Mouse (Mus musculus): ENCODE results near the gene Amacr. TPM values are rescaled to one million over a fixed set of nuclear protein-coding genes. Genes with fewer than 3 reads are reported as not detected.

Amacr gene
- 7.9 and 11.0 TPM in 2 replicates for polyA plus RNA-seq (2015; fragmentation: Nextera tagmentation; extraction: Ambion mirVana)

- peak; percentile 100 for ATAC-seq (replicated peaks)
- Histone ChIP-seq H3K4me3 (peak within 1 kb of the TSS; percentile 85), H3K9ac (replicated peaks) (peak within 1 kb of the TSS; percentile 82), H3K36me3 (no peaks in the 10 kb centered on the region), H3K4me1 (peaks cover 9% of the 10 kb centered on the region), H3K4me2 (replicated peaks) (peak within 1 kb of the TSS; percentile 68), H3K9me3 (no peaks in the 10 kb centered on the region), H3K27ac (replicated peaks) (peak within 1 kb of the TSS; percentile 89), H3K27me3 (no peaks in the 10 kb centered on the region)
- WGBS: under 1% methylated on average over 51 of the region's 52 CpGs
These were observed at the start of gene Amacr for GRCm38 (mm10) chr15:10981377-10982063. Amacr (plus strand) TSS chr15:10981756.

- 79% methylated on average over 1 of the region's 1 CpGs for WGBS
- Histone ChIP-seq H3K4me3 (no peak overlapping the region), H3K27ac (replicated peaks) (no peak overlapping the region), H3K9me3 (no peaks in the 10 kb centered on the region), H3K4me2 (replicated peaks) (no peak overlapping the region), H3K36me3 (no peaks in the 10 kb centered on the region), H3K4me1 (no peaks in the 10 kb centered on the region), H3K9ac (replicated peaks) (no peak overlapping the region), H3K27me3 (no peaks in the 10 kb centered on the region)
- ATAC-seq (replicated peaks): no peak
These were observed 47.6 kb upstream of the Amacr start for GRCm38 (mm10) chr15:10933930-10934329.

DNA sequence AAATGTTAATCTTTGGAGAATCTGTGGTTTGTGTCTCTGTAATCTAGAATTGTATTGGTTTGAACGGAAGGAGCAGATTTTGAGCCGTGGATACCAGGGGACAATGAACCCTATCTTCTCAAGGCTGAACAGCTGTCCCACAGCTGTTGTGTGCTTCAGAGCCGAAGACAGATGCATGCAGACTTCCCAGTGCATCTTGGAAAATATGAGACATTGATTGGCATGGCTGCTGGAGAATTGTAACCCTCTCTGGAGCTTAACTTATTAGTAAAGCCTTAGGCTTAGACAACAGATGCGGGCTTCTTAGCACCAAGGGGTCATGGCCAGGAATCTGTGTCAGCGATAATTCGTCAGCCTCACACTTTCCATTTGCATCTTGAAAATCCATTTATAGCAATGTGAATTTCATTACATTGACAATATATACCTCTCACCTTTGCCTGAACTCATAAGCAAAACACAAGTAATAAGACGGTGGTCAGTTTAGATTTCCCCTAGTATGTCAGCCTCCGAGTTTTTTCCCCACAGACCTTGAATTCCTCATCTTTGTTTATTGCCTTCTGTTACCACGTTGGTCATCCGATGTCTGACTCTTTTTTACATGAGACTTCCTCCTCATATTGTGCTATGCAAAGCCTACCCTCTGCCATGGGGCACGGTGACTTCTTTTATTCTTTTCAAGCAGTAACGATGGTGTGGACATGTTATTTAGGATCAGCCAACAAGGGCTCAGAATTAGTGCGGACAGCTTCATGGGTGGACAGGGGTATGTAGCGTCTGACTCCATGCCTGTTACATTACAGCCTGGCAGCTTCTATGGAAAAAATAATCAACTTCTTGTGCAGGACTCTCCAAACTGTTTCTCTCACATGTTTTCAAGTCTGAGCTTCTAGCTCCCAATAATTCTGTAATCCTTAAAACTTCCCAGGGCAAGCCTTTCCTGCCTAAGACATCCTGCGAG, 41.1 kb upstream of the Amacr start:
- Histone ChIP-seq H3K27me3 (no peaks in the 10 kb centered on the region), H3K4me2 (replicated peaks) (no peak overlapping the region), H3K4me3 (no peak overlapping the region), H3K36me3 (no peaks in the 10 kb centered on the region), H3K4me1 (no peaks in the 10 kb centered on the region), H3K27ac (replicated peaks) (no peak overlapping the region), H3K9me3 (no peaks in the 10 kb centered on the region), H3K9ac (replicated peaks) (no peak overlapping the region)
- 85% methylated on average over 15 of the region's 15 CpGs for WGBS
- ATAC-seq (replicated peaks): no peak

GRCm38 (mm10) chr15:10941901-10942300, 39.7 kb upstream of the Amacr start:
- WGBS: 77% methylated on average over 6 of the region's 6 CpGs

GRCm38 (mm10) chr15:10947852-10948251, 33.7 kb upstream of the Amacr start:
- H3K4me1 ChIP-seq: no peaks in the 10 kb centered on the region
- H3K27me3 ChIP-seq: no peaks in the 10 kb centered on the region
- H3K4me3 ChIP-seq: no peak overlapping the region
- ATAC-seq (replicated peaks): no peak
- no peak overlapping the region for H3K4me2 ChIP-seq (replicated peaks)
- no peaks in the 10 kb centered on the region for H3K36me3 ChIP-seq
- H3K27ac ChIP-seq (replicated peaks): no peak overlapping the region
- no peak overlapping the region for H3K9ac ChIP-seq (replicated peaks)
- 79% methylated on average over 1 of the region's 1 CpGs for WGBS
- H3K9me3 ChIP-seq: no peaks in the 10 kb centered on the region

More at GRCm38 (mm10) chr15:10941901-10942300, 39.7 kb upstream of the Amacr start:
- no peak overlapping the region for H3K4me3 ChIP-seq
- H3K27ac ChIP-seq (replicated peaks): no peak overlapping the region
- H3K27me3 ChIP-seq: no peaks in the 10 kb centered on the region
- H3K36me3 ChIP-seq: no peaks in the 10 kb centered on the region
- H3K9me3 ChIP-seq: no peaks in the 10 kb centered on the region
- H3K9ac ChIP-seq (replicated peaks): no peak overlapping the region
- no peak overlapping the region for H3K4me2 ChIP-seq (replicated peaks)
- H3K4me1 ChIP-seq: no peaks in the 10 kb centered on the region
- ATAC-seq (replicated peaks): no peak

GRCm38 (mm10) chr15:10951951-10952759, 29.4 kb upstream of the Amacr start, which contains the start of gene C1qtnf3:
C1qtnf3 (plus strand) TSS chr15:10952332.
- no peaks in the 10 kb centered on the region for H3K4me1 ChIP-seq
- H3K4me2 ChIP-seq (replicated peaks): no peak within 1 kb of the TSS
- H3K9ac ChIP-seq (replicated peaks): no peak within 1 kb of the TSS
- WGBS: 84% methylated on average over 23 of the region's 23 CpGs
- no peaks in the 10 kb centered on the region for H3K9me3 ChIP-seq
- no peaks in the 10 kb centered on the region for H3K27me3 ChIP-seq
- no peak within 1 kb of the TSS for H3K4me3 ChIP-seq
- no peak within 1 kb of the TSS for H3K27ac ChIP-seq (replicated peaks)
- no peaks in the 10 kb centered on the region for H3K36me3 ChIP-seq
- ATAC-seq (replicated peaks): no peak

- no peaks in the 10 kb centered on the region for H3K9me3 ChIP-seq
- H3K4me2 ChIP-seq (replicated peaks): no peak overlapping the region
- H3K9ac ChIP-seq (replicated peaks): no peak overlapping the region
- no peaks in the 10 kb centered on the region for H3K4me1 ChIP-seq
- H3K36me3 ChIP-seq: no peaks in the 10 kb centered on the region
- no peak for ATAC-seq (replicated peaks)
- whole genome bisulfite sequencing: 54% methylated on average over 4 of the region's 4 CpGs
- H3K27ac ChIP-seq (replicated peaks): no peak overlapping the region
- no peak overlapping the region for H3K4me3 ChIP-seq
- no peaks in the 10 kb centered on the region for H3K27me3 ChIP-seq
These were observed 28.7 kb upstream of the Amacr start for GRCm38 (mm10) chr15:10952760-10953305.

DNA sequence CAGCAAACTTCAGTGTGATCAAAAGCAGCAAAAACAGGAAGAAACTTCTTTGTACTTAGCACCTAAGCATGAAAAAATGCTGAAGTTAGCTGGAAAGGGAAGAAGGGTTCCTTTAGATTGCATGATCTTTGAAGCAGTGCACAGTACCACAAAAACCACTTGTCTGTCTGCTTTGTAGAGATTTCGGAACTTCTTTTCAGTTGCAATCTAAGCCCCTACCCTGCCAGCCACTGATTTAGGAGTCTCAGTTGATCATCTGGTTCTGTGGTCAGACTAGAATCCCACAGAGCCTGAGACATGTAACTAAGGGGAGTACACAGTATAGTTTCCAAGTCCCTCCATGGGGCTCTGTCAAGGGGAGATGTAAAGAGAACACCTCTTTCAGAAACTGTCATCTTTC, 28.1 kb upstream of the Amacr start:
- Histone ChIP-seq H3K4me1 (no peaks in the 10 kb centered on the region), H3K9me3 (no peaks in the 10 kb centered on the region), H3K27ac (replicated peaks) (no peak overlapping the region), H3K4me3 (no peak overlapping the region), H3K27me3 (no peaks in the 10 kb centered on the region), H3K4me2 (replicated peaks) (no peak overlapping the region), H3K36me3 (no peaks in the 10 kb centered on the region), H3K9ac (replicated peaks) (no peak overlapping the region)
- WGBS: 72% methylated on average over 1 of the region's 1 CpGs
- no peak for ATAC-seq (replicated peaks)

DNA sequence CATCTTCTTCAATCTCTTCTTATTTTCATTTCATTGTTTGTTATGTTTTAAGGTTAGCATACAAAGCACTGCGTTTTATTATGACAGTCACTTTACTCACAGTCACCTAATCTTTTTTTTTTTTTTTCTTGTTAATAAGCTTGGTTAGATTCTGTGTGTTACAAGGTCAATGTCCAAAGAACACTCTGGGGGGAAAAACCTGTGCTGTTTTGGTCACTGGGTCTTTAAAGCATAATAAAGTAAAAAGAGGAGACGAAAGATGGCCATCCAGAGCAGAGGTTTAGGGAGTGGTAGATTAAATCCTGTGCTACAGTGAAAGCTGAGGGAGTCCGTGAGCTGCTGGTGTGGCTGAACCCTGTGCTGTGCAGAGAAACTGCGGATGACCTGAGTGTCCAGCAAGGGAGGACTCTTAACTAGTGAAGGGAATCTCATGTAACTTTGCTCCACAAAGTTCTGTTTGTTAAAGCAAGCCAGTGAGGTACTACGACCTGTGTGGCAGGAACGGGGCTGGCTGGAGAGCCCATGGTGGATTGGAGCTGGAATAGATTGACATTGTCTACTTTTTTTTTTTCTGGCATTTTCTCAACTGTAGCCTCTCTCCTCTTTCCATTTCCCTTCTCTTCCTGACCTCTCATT, 27.1 kb upstream of the Amacr start:
- no peak overlapping the region for H3K27ac ChIP-seq (replicated peaks)
- H3K4me3 ChIP-seq: no peak overlapping the region
- H3K4me1 ChIP-seq: no peaks in the 10 kb centered on the region
- no peak overlapping the region for H3K4me2 ChIP-seq (replicated peaks)
- ATAC-seq (replicated peaks): no peak
- H3K27me3 ChIP-seq: no peaks in the 10 kb centered on the region
- no peaks in the 10 kb centered on the region for H3K36me3 ChIP-seq
- no peaks in the 10 kb centered on the region for H3K9me3 ChIP-seq
- no peak overlapping the region for H3K9ac ChIP-seq (replicated peaks)
- WGBS: 89% methylated on average over 6 of the region's 6 CpGs

- no peak overlapping the region for H3K9ac ChIP-seq (replicated peaks)
- no peaks in the 10 kb centered on the region for H3K9me3 ChIP-seq
- no peaks in the 10 kb centered on the region for H3K36me3 ChIP-seq
- 65% methylated on average over 5 of the region's 5 CpGs for WGBS
- no peak overlapping the region for H3K4me2 ChIP-seq (replicated peaks)
- no peaks in the 10 kb centered on the region for H3K4me1 ChIP-seq
- ATAC-seq (replicated peaks): no peak
- H3K4me3 ChIP-seq: no peak overlapping the region
- no peaks in the 10 kb centered on the region for H3K27me3 ChIP-seq
- H3K27ac ChIP-seq (replicated peaks): no peak overlapping the region
These were observed 26.4 kb upstream of the Amacr start for GRCm38 (mm10) chr15:10955156-10955555.

DNA sequence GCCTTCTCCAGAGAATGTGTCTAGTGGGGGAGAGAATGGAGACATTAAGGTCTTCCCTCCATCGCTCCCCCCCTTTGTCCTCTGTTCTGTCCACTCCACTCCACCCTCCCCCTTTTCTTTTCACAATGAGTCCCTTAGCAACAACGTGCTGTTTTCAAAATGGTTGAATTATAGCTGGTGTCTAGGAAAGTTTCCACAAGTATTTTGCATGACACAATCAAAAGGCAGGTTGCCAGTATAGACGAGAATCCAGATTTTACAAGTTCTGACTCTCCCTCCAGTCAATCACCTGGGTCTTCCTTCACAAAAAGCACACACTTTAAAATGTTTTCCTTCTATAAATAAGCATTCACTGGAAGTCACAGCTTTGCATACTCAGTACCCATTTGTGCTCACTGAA, 24.9 kb upstream of the Amacr start:
- Histone ChIP-seq H3K4me2 (replicated peaks) (no peak overlapping the region), H3K9me3 (no peaks in the 10 kb centered on the region), H3K9ac (replicated peaks) (no peak overlapping the region), H3K4me1 (no peaks in the 10 kb centered on the region), H3K36me3 (no peaks in the 10 kb centered on the region), H3K4me3 (no peak overlapping the region), H3K27me3 (no peaks in the 10 kb centered on the region), H3K27ac (replicated peaks) (no peak overlapping the region)
- ATAC-seq (replicated peaks): no peak
- WGBS: 51% methylated on average over 3 of the region's 3 CpGs
